Mouse (Mus musculus) C2C12 (cell line): ENCODE data around the gene Gm44511. TPM values are rescaled to one million over a fixed set of nuclear protein-coding genes. Genes with fewer than 3 reads are reported as not detected.

Experiments
- H3K27me3 ChIP-seq: one replicate; pipeline ENCODE4 v1.6.1; 2011; ENCODE audit not compliant: control insufficient read depth, insufficient read depth, insufficient read length
- H3K36me3 ChIP-seq: one replicate; pipeline ENCODE4 v1.6.1; 2011; ENCODE audit not compliant: control insufficient read depth, insufficient read depth
- H3K4me3 ChIP-seq: one replicate; pipeline ENCODE4 v1.5.1; 2011; ENCODE audit warnings: mild to moderate bottlenecking, control low read depth; ENCODE audit not compliant: poor library complexity, insufficient read depth, severe bottlenecking
- H3K79me2 ChIP-seq: one replicate; pipeline ENCODE4 v1.6.1; 2011; ENCODE audit not compliant: control insufficient read depth, insufficient read depth
- H3K79me3 ChIP-seq: one replicate; pipeline ENCODE4 v1.6.1; 2011; ENCODE audit warnings: low read depth, control low read depth
- H3ac ChIP-seq: one replicate; pipeline ENCODE3; 2011; ENCODE audit warnings: low read depth; ENCODE audit not compliant: control insufficient read depth, insufficient read length
- CEBPB ChIP-seq: IDR thresholded peaks from one replicate; pipeline ENCODE4 v1.6.1; 2011; ENCODE audit warnings: low read depth, mild to moderate bottlenecking, control low read depth, moderate library complexity
- CTCF ChIP-seq: IDR thresholded peaks from one replicate; pipeline ENCODE4 v1.5.1; 2011; ENCODE audit not compliant: control insufficient read depth, insufficient read depth, insufficient read length
- FOSL1 ChIP-seq: IDR thresholded peaks from one replicate; pipeline ENCODE4 v1.8.0; 2011; ENCODE audit warnings: mild to moderate bottlenecking, low read length; ENCODE audit not compliant: poor library complexity, insufficient read depth, severe bottlenecking
- MAX ChIP-seq: IDR thresholded peaks from one replicate; pipeline ENCODE4 v1.6.1; 2011; ENCODE audit warnings: mild to moderate bottlenecking, control low read depth
- MYOD1 ChIP-seq: IDR thresholded peaks from one replicate; pipeline ENCODE4 v1.6.1; 2011; ENCODE audit warnings: low read depth; ENCODE audit not compliant: control insufficient read depth, insufficient read length
- MYOG ChIP-seq: IDR thresholded peaks from one replicate; pipeline ENCODE4 v1.6.1; 2011; ENCODE audit not compliant: control insufficient read depth, insufficient read length; ENCODE audit errors: extremely low read depth
- USF1 ChIP-seq: IDR thresholded peaks from one replicate; pipeline ENCODE4 v1.6.1; 2011; ENCODE audit warnings: low read depth, mild to moderate bottlenecking, control low read depth, moderate library complexity
- polyA plus RNA-seq: library from polyadenylated mRNA; unstranded; fragments of >200 nt; fragmentation: generic; extraction: Trizol; gene quantifications from one replicate; pipeline ENCODE4 v1.2.1, GENCODE M21; 2012; ENCODE audit warnings: missing spikeins

Gene Gm44511
- polyA plus RNA-seq, 1 experiment: not detected

GRCm38 (mm10) chr6:128835571-128835970, 9.5 kb upstream of the Gm44511 start:
- no peaks in the 10 kb centered on the region for H3K79me3 ChIP-seq
- no peak for TF ChIP-seq MYOG
- TF ChIP-seq CTCF: no peak
- no peak for TF ChIP-seq CEBPB
- no peak for TF ChIP-seq USF1
- no peaks in the 10 kb centered on the region for H3K27me3 ChIP-seq
- H3ac ChIP-seq: no peak overlapping the region
- H3K4me3 ChIP-seq: no peak overlapping the region
- no peaks in the 10 kb centered on the region for H3K36me3 ChIP-seq
- H3K79me2 ChIP-seq: no peaks in the 10 kb centered on the region

GRCm38 (mm10) chr6:128833046-128833445, 6.9 kb upstream of the Gm44511 start:
- TF ChIP-seq MYOG: no peak
- no peak for TF ChIP-seq CEBPB
- TF ChIP-seq MYOD1: no peak
- TF ChIP-seq USF1: no peak
- no peak for TF ChIP-seq CTCF
- TF ChIP-seq MAX: no peak
- no peak for TF ChIP-seq FOSL1
- Histone ChIP-seq H3K27me3 (no peaks in the 10 kb centered on the region), H3K79me2 (no peaks in the 10 kb centered on the region), H3K36me3 (no peaks in the 10 kb centered on the region), H3K4me3 (no peak overlapping the region), H3K79me3 (no peaks in the 10 kb centered on the region), H3ac (no peak overlapping the region)

- TF ChIP-seq CEBPB (no peak), MAX (no peak), FOSL1 (no peak), MYOG (no peak), MYOD1 (no peak), USF1 (no peak)
- Histone ChIP-seq H3K79me2 (no peaks in the 10 kb centered on the region), H3K4me3 (no peak overlapping the region), H3K27me3 (no peaks in the 10 kb centered on the region), H3ac (no peak overlapping the region), H3K36me3 (no peaks in the 10 kb centered on the region), H3K79me3 (no peaks in the 10 kb centered on the region)
Measured at GRCm38 (mm10) chr6:128829837-128830236, 3.7 kb upstream of the Gm44511 start.

- no peaks in the 10 kb centered on the region for H3K27me3 ChIP-seq
- no peaks in the 10 kb centered on the region for H3K36me3 ChIP-seq
- no peak overlapping the region for H3ac ChIP-seq
- TF ChIP-seq CEBPB: no peak
- TF ChIP-seq CTCF: no peak
- no peak for TF ChIP-seq MAX
- no peak for TF ChIP-seq FOSL1
- TF ChIP-seq MYOD1: no peak
- H3K79me3 ChIP-seq: no peaks in the 10 kb centered on the region
- H3K79me2 ChIP-seq: no peaks in the 10 kb centered on the region
- no peak overlapping the region for H3K4me3 ChIP-seq
Measured at GRCm38 (mm10) chr6:128826781-128827180, 666 bp upstream of the Gm44511 start.

DNA sequence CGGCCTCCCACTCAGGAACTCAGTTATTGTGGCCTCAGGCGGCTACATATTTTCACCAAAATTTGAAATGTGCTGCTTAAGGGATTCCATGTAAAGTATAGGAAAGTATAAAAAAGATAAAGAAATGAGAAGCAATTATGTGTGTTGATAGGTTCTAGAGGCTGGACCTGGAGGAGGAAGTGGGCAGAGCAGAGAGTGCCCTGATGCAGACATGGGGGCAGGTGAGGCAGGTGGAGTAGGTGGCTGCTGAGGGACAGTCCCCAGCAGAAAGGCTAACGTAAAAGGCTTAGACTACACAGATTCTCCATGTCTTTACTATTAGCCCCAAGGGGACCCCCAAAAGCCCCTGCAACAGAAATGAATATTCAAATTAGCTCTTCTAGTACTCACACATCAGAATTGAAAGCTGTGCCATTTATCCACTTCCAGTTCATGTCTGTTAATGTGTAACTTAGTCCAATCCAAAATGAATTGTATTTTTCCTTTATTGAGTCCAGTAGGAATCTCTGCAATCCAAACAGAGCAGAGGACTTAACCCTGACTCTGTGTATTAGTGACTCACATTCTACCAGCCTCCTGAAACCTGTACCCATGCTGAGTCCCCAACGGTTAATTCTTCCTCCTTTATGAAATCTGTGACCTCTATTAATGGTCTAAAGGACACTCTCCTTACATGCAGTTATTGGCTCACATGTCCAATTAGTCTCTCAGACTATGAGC, 7.9 kb downstream of the Gm44511 start:
- Histone ChIP-seq H3K36me3 (no peaks in the 10 kb centered on the region), H3K79me2 (no peaks in the 10 kb centered on the region), H3ac (no peak overlapping the region), H3K79me3 (no peaks in the 10 kb centered on the region), H3K4me3 (no peak overlapping the region), H3K27me3 (no peaks in the 10 kb centered on the region)
- TF ChIP-seq CEBPB: no peak

GRCm38 (mm10) chr6:128808532-128808931, 17.6 kb downstream of the Gm44511 start:
- H3K27me3 ChIP-seq: no peaks in the 10 kb centered on the region
- no peak overlapping the region for H3ac ChIP-seq
- H3K4me3 ChIP-seq: no peak overlapping the region
- TF ChIP-seq MYOD1 (no peak), USF1 (no peak), MYOG (no peak), CEBPB (no peak), CTCF (no peak), MAX (no peak)
- H3K36me3 ChIP-seq: no peaks in the 10 kb centered on the region
- no peaks in the 10 kb centered on the region for H3K79me2 ChIP-seq
- H3K79me3 ChIP-seq: no peaks in the 10 kb centered on the region
